Mouse (Mus musculus): ENCODE data around the gene Ctsj. TPM values are rescaled to one million over a fixed set of nuclear protein-coding genes. Genes with fewer than 3 reads are reported as not detected.
"Not testable (repeated sequence)": the region's sequence is repeated elsewhere in the genome, so short reads cannot be mapped to it uniquely, and the experiment has no call there.

Ctsj gene
- not detected for total RNA-seq (2021)
- long read RNA-seq, experiment 1 = 0 reads
- long read RNA-seq, experiment 2 = 0 reads

- no peak for DNase-seq
Measured at GRCm38 (mm10) chr13:61005859-61006258, at the start of gene Ctsj. Ctsj (minus strand) TSS chr13:61005959.

DNA sequence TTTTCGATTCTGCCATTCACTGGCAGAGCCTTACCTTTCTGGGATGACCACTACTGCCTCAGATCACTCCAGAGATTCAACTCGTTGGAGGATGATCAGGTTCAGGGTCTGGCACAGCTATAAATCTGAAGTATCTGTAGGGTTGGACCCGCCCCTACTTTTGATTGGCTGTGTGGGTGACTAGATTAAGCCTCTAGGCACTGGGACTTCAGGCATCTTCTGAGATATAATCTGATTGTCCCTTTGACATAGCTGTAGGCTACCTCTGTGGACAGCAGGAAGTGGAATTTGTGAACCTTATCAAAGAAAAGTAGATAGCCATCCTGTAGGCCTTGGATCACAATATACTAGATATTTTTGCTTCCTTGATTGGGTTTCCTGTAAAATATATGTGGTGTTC lies 34.8 kb upstream of the Ctsj start, which contains the start of gene Ctsq:
Gene Ctsq, minus strand, starts transcription at position 101 of the 400 bp plus-strand sequence.
- no peak for DNase-seq

DNA sequence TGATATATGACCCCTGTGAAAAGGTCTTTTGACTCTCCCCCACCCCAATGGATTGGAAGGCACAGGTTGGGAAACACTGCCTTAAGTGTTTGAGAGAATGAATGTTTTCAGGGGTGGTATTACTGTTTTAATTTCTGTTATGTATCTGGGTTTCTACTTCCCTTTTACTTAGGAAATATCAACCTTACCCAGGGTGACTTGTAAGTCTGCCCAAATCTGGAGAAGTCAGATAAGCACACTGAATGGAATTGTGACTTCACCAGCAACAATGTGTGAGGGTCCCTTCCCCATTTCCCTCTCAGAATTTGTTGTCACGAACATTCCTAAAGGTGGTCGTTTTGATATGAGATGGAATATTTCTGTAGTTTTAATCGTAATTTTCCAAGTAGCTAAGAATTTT lies 17.0 kb upstream of the Ctsj start:
- no peak for DNase-seq

DNA sequence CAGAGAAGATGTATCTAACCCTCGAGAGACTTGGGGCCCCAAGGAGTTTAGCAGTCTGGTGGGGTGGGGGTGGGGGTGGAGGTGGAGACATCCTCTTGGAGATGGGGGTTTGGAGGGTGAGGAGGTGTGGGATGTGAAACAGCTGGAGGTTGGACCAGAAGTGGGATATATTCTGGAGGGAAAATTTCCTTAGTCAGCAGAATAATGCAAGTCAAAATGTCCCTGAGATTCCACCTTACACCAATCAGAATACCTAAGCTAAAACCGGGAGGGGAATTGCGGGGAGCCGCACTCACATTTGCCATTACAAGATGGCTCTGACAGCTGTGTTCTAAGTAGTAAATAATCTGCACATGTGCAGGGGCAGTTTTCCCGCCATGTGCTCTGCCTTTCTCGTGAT lies 16.1 kb upstream of the Ctsj start:
- no peak for DNase-seq

DNA sequence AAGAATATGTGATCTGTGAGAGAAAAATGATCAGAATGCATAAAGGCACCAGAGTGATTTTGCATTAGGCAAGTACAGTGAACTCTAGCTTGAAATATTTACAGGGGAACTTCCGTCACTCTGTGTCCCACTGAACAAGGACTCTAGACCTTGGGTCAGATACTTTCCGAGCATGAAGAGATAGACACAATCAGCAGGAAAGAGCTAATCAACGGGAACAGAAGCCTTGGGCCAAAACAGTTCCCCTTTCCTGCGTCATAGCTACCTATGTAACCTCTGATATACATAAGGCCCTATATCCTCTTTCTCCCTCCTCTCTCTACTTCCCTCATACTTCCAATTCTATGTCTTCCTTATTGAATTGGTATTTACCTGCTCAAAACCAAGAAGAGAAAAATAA lies 4.4 kb upstream of the Ctsj start:
- no peak for DNase-seq

DNA sequence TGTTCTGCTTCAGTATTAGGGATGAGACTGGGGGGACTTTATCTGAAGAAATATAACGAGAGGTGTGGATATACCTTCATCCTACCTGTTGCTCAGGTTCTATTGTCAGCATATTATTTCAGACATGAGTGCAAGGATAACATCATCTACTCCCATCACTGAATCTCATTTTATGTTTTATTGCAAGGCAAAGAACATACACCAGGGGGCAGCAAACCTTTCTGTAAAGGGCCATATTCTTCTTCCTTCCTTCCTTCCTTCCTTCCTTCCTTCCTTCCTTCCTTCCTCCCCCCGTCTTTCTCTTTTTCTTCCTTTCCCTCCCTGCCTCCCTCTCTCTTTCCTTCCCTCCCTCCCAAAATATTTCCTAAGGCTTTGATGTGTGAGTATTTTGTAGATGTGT lies 8.2 kb downstream of the Ctsj start:
- no peak for DNase-seq

DNA sequence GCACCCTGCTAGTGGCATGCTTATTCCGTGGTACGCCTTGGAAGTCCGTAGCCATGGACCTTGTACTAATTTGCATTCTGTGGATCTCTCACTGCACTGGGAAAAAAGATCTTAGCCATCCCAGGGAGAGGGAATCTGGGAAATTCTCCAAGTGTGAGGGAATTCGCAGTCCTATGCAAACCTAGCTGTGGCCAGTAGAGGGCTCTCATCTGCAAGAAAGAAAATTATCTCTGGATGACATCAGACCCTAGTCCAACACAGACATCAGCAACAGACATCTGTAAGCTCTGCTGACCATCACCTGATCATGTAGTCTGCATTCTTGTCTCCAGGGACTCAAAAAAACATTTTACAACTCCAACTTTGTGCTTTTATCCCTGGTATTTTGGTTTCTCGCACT lies 18.8 kb downstream of the Ctsj start:
- DNase-seq = not testable (repeated sequence)

DNA sequence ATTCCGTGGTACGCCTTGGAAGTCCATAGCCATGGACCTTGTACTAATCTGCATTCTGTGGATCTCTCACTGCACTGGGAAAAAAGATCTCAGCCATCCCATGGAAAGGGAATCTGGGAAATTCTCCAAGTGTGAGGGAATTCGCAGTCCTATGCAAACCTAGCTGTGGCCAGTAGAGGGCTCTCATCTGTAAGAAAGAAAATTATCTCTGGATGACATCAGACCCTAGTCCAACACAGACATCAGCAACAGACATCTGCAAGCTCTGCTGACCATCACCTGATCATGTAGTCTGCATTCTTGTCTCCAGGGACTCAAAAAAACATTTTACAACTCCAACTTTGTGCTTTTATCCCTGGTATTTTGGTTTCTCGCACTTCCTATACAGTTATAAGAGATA lies 33.4 kb downstream of the Ctsj start:
- DNase-seq = not testable (repeated sequence)

- not testable (repeated sequence) for DNase-seq
Measured at GRCm38 (mm10) chr13:60963985-60964384, 41.8 kb downstream of the Ctsj start.

DNA sequence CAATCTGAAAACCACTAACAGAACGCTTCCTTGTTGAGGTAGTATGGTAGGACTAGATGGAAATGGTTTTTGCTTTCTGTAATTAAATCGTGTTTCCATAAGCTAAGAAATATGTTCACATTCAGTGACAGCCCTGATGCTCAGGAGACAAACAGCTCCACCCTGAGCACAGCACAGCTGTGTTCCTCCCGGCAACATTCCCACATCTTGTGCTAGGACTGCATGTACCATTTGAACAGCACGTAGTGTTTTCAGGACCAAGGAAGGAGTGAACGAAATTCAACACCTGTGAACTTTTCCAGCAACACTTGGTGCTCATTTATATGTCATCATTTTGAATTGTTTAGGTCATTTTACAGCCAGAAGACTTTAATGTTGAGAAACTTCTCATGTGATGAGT lies 44.1 kb downstream of the Ctsj start:
- DNase-seq = no peak

Other genes starting within 250 kb of the Ctsj start
- gene BC051665, start 219.6 kb downstream of the Ctsj start, total RNA-seq (2021) = not detected
- not detected for gene Ctsll3, start 203.1 kb downstream of the Ctsj start, total RNA-seq (2021)
- gene 4930486L24Rik, start 141.5 kb downstream of the Ctsj start, total RNA-seq (2021) = under 1 TPM in 1 of 2 experiments, not detected in 1; 0.47 TPM
- gene Gm49392, start 109.1 kb downstream of the Ctsj start, total RNA-seq (2021) = under 1 TPM in 1 of 2 experiments, not detected in 1; 0.26 TPM
- gene Ctla2b, start 108.5 kb downstream of the Ctsj start, total RNA-seq (2021) = 1 to 10 TPM; 3.1 to 3.5 TPM
- gene Tpbpb, start 101.1 kb downstream of the Ctsj start, total RNA-seq (2021) = not detected
- gene Gm49393, start 70.4 kb downstream of the Ctsj start, total RNA-seq (2021) = not detected
- gene Gm49391, start 69.4 kb downstream of the Ctsj start, total RNA-seq (2021) = not detected
- 10 to 100 TPM; 27.1 to 27.2 TPM for gene Ctla2a, start 69.3 kb downstream of the Ctsj start, total RNA-seq (2021)
- gene Tpbpa, start 64.0 kb downstream of the Ctsj start, total RNA-seq (2021) = not detected
- not detected for gene Ctsq, start 34.7 kb upstream of the Ctsj start, total RNA-seq (2021)
- not detected for gene Ctsr, start 158.3 kb upstream of the Ctsj start, total RNA-seq (2021)
- not detected for gene Cts6, start 197.5 kb upstream of the Ctsj start, total RNA-seq (2021)
- not detected for gene Cts8, start 249.4 kb upstream of the Ctsj start, total RNA-seq (2021)

All from gastrocnemius, postnatal 10 days (tissue).